Mouse (Mus musculus): ENCODE measurements around the gene Pik3c2g. TPM values are rescaled to one million over a fixed set of nuclear protein-coding genes. Genes with fewer than 3 reads are reported as not detected.

Gene Pik3c2g
- total RNA-seq, 1 experiment from 2014 or later = 187 TPM

Other genes starting within 250 kb of the Pik3c2g start
- gene Rergl, start 85.2 kb upstream of the Pik3c2g start, total RNA-seq (2021) = not detected in 2 replicates

Data from adrenal gland, postnatal 25 days (tissue).